Mouse (Mus musculus) heart, embryonic 11.5 days (tissue): Measurements from ENCODE around the gene Fam83d. TPM values are rescaled to one million over a fixed set of nuclear protein-coding genes. Genes with fewer than 3 reads are reported as not detected.

Experiments used
- microRNA-seq: library from miRNA; unstranded; fragments of <30 nt; microRNA quantifications from one replicate; pipeline ENCODE4, GENCODE M21; 2016; ENCODE audit warnings: borderline number of aligned reads
- polyA plus RNA-seq: library from polyadenylated mRNA; unstranded; fragments of >200 nt; fragmentation: Nextera tagmentation; extraction: Ambion mirVana; gene quantifications from 2 replicates; pipeline ENCODE4 v1.2.1, GENCODE M21; 2014

Gene Fam83d
- polyA plus RNA-seq, 1 experiment from 2014 or later, result 50.1 TPM

Small RNAs within 50 kb of the gene (microRNA-seq; reads per million reads assigned to microRNA genes)
- not detected for gene Gm26141

Other genes starting within 250 kb of the Fam83d start
- 0.07 and 0.10 TPM in 2 replicates for gene Slc32a1, start 157.3 kb upstream of the Fam83d start, polyA plus RNA-seq
- gene Actr5, start 143.2 kb upstream of the Fam83d start, polyA plus RNA-seq, result 8.7 and 8.8 TPM in 2 replicates
- 4.5 TPM in 2 replicates for gene Ppp1r16b, start 102.7 kb upstream of the Fam83d start, polyA plus RNA-seq
- 14.2 and 15.3 TPM in 2 replicates for gene Dhx35, start 26.7 kb downstream of the Fam83d start, polyA plus RNA-seq